In the genomic region with DNA sequence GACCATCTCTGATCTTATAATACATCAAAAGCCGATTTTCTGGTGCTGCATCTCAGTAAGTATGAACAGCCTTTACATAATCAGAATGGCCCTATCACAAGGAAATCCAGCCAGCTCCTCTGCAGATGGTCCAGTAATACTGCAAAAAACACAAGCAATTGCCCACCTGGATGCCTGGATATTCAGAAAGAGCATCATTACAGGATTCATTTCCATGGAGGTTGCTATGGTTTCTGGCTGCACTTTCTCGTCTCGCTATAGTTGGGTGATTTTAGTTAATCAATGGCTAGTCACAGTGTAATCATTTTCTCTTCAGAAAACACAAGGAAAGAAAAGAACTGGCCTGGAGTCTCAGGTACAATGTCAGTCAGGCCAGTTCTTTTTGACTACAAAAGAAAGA, we compare ENCODE assay signal across 16 mouse cellular contexts.
DNase-seq lines count a peak whose midpoint lies in the region; ATAC-seq and TF ChIP-seq lines count a peak whose summit lies in the region.
"Had no signal": no experiment of that assay in that cellular context is flagged by ENCODE, and none has a peak within 500 bp of the region (broad histone marks: within the 10 kb centered on the region; RNA-seq: fewer than 3 reads in every experiment).

No protein-coding gene starts in this region.

- no peaks in the 10 kb centered on the region for H3K4me1 ChIP-seq in forebrain, postnatal 0 days (ENCODE audit: insufficient read depth)
- no peaks in the 10 kb centered on the region for H3K4me1 ChIP-seq in kidney, postnatal 0 days (replicated peaks; ENCODE audit: insufficient read depth, low read length)
- H3K4me1 ChIP-seq: embryonic facial prominence, embryonic 13.5 days had no signal

- no peak for TF ChIP-seq POLR2A in brain, embryonic 14.5 days (IDR thresholded peaks at IDR 0.05; ENCODE audit: borderline replicate concordance, extremely low read depth, insufficient read depth, insufficient read length, poor library complexity, severe bottlenecking)

- H3K9ac ChIP-seq in forebrain, postnatal 0 days: no peak overlapping the region
- no peak overlapping the region for H3K9ac ChIP-seq in kidney, postnatal 0 days (ENCODE audit: low read depth, low read length)
- H3K9ac ChIP-seq: embryonic facial prominence, embryonic 13.5 days had no signal

- no peak for TF ChIP-seq CTCF in brain, embryonic 14.5 days (IDR thresholded peaks at IDR 0.05; ENCODE audit: borderline replicate concordance, extremely low read depth, insufficient read depth, insufficient read length)
- TF ChIP-seq CTCF in forebrain, postnatal 0 days (IDR thresholded peaks at IDR 0.05; ENCODE audit: low read depth): no peak
- TF ChIP-seq CTCF in kidney, postnatal 0 days (IDR thresholded peaks at IDR 0.05; ENCODE audit: low read depth): no peak

- no peak overlapping the region for H3K4me3 ChIP-seq in forebrain, postnatal 0 days (ENCODE audit: low read depth, low read length)
- H3K4me3 ChIP-seq in kidney, postnatal 0 days (replicated peaks; ENCODE audit: low read depth, low read length): no peak overlapping the region
- H3K4me3 ChIP-seq: embryonic facial prominence, embryonic 13.5 days had no signal

- no peak overlapping the region for H3K4me2 ChIP-seq in forebrain, postnatal 0 days (ENCODE audit: low read depth)
- H3K4me2 ChIP-seq in kidney, postnatal 0 days (ENCODE audit: low read length): no peak overlapping the region
- H3K4me2 ChIP-seq: embryonic facial prominence, embryonic 13.5 days; liver, embryonic 11.5 days had no signal

- peak; percentile 69 for ATAC-seq in forebrain, postnatal 0 days
- ATAC-seq in kidney, postnatal 0 days (replicated peaks; ENCODE audit: low FRiP score, low read depth): peak; percentile 76; the same call in 1 of the 2 replicates

- DNase-seq in kidney, adult 9 months: peak; percentile 63
- no peak for DNase-seq in kidney, postnatal 10 days
- peak; percentile 72 for DNase-seq in brain, embryonic 14.5 days (ENCODE audit: low read depth)
- peak; percentile 32 for DNase-seq in forebrain, postnatal 0 days
- peak; percentile 13 for DNase-seq in kidney, postnatal 0 days (ENCODE audit: low spot score)
- DNase-seq in left cerebral cortex, adult 9 months (ENCODE audit: low spot score in 2 of 2): no peak
- no peak for DNase-seq in thymus, postnatal 25 days
- no peak for DNase-seq in urinary bladder, postnatal 36 days (ENCODE audit: low spot score in 2 of 2)
- DNase-seq: adrenal gland, postnatal 14 days; cerebellum, adult 8-10 months; heart, adult 18-20 months; left cerebral cortex, postnatal 4 days; lung, adult 2 months; lung, postnatal 36 days had no signal

- H3K27ac ChIP-seq in forebrain, postnatal 0 days (ENCODE audit: low read depth, low read length): 0 out of 2 replicates have a peak overlapping the region, but pooled peaks have one; percentile 35
- no peak overlapping the region for H3K27ac ChIP-seq in kidney, postnatal 0 days
- H3K27ac ChIP-seq: embryonic facial prominence, embryonic 13.5 days had no signal

- H3K27me3 ChIP-seq in forebrain, postnatal 0 days (ENCODE audit: insufficient read depth, low read length): no peaks in the 10 kb centered on the region
- no peaks in the 10 kb centered on the region for H3K27me3 ChIP-seq in kidney, postnatal 0 days (ENCODE audit: insufficient read depth, low read length)
- H3K27me3 ChIP-seq: embryonic facial prominence, embryonic 13.5 days had no signal

- H3K9me3 ChIP-seq in forebrain, postnatal 0 days (ENCODE audit: low read length): no peaks in the 10 kb centered on the region
- no peaks in the 10 kb centered on the region for H3K9me3 ChIP-seq in kidney, postnatal 0 days (replicated peaks; ENCODE audit: low read length)
- H3K9me3 ChIP-seq: embryonic facial prominence, embryonic 13.5 days had no signal

- H3K36me3 ChIP-seq in forebrain, postnatal 0 days (ENCODE audit: insufficient read depth): no peaks in the 10 kb centered on the region
- H3K36me3 ChIP-seq in kidney, postnatal 0 days (ENCODE audit: insufficient read depth, low read length): no peaks in the 10 kb centered on the region
- H3K36me3 ChIP-seq: embryonic facial prominence, embryonic 13.5 days had no signal

- 43% methylated on average over 3 of the region's 3 CpGs for WGBS in forebrain, postnatal 0 days
- WGBS in kidney, postnatal 0 days: 52% methylated on average over 3 of the region's 3 CpGs

Comparison
In these comparisons a context has a peak if more than half of its experiments do, and no peak if none do; other contexts are left out.
1. DNase-seq: peak in kidney, adult 9 months (single experiment), brain, embryonic 14.5 days (single experiment), forebrain, postnatal 0 days (single experiment) and kidney, postnatal 0 days (single experiment); none in kidney, postnatal 10 days (single experiment), left cerebral cortex, adult 9 months (0 of 2), thymus, postnatal 25 days (single experiment) and urinary bladder, postnatal 36 days (0 of 2).